In the genomic region with DNA sequence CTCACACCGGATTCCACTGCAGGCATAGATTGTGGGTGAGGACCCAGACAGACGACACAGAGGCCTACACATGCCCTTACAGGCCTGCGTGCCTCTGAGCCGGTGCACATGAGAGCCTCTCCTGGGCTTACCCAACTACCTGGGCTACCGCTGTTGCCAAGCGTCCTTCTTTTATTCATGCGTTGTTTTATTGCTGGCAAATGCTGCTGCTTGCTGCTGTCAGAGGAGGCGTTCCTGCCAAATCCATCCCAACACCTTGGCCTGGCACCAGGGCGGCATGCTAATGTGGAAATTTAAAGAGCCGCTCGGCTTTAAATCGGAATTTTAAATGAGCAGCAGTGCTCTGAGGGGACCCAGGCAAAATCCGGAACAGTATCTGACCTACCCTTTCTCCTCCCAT, we compare ENCODE assay signal across 12 mouse cellular contexts. TPM values are rescaled to one million over a fixed set of nuclear protein-coding genes. Genes with fewer than 3 reads are reported as not detected.
DNase-seq lines count a peak whose midpoint lies in the region; ATAC-seq lines count a peak whose summit lies in the region.
"Had no signal": no experiment of that assay in that cellular context is flagged by ENCODE, and none has a peak within 500 bp of the region (broad histone marks: within the 10 kb centered on the region; RNA-seq: fewer than 3 reads in every experiment).

No protein-coding gene starts in this region.

- DNase-seq in frontal cortex, postnatal 36 days (ENCODE audit: low spot score in 2 of 2): peak; percentile 48 to 55
- no peak for DNase-seq in frontal cortex, postnatal 14 days (ENCODE audit: low spot score in 2 of 2)
- DNase-seq in midbrain, embryonic 11.5 days (ENCODE audit: low spot score, missing footprints): no peak
- DNase-seq in right cerebral cortex, postnatal 14 days: peak; percentile 38
- DNase-seq in adrenal gland, adult 18-20 months (ENCODE audit: low spot score in 2 of 2): no peak
- DNase-seq in testis, postnatal 14 days (ENCODE audit: low spot score): no peak
- DNase-seq: adrenal gland, postnatal 36 days; lung, postnatal 36 days had no signal

- H3K4me3 ChIP-seq in midbrain, embryonic 13.5 days (replicated peaks): no peak overlapping the region
- H3K4me3 ChIP-seq in midbrain, embryonic 11.5 days (ENCODE audit: low read depth, low read length): no peak overlapping the region
- H3K4me3 ChIP-seq in hindbrain, embryonic 16.5 days (ENCODE audit: low read length): no peak overlapping the region
- H3K4me3 ChIP-seq: heart, embryonic 15.5 days; limb, embryonic 15.5 days had no signal

- H3K4me1 ChIP-seq in midbrain, embryonic 13.5 days (replicated peaks): peaks cover 41% of the 10 kb centered on the region
- peaks cover 2% of the 10 kb centered on the region; the same call in 1 of the 2 replicates for H3K4me1 ChIP-seq in midbrain, embryonic 11.5 days (ENCODE audit: control insufficient read depth, insufficient read depth, low read length)
- peaks cover 25% of the 10 kb centered on the region for H3K4me1 ChIP-seq in hindbrain, embryonic 16.5 days (ENCODE audit: control insufficient read depth, insufficient read depth, low read depth, low read length)

- no peaks in the 10 kb centered on the region for H3K36me3 ChIP-seq in midbrain, embryonic 13.5 days
- no peaks in the 10 kb centered on the region for H3K36me3 ChIP-seq in midbrain, embryonic 11.5 days (ENCODE audit: control insufficient read depth, insufficient read depth, low read length)
- H3K36me3 ChIP-seq in hindbrain, embryonic 16.5 days (ENCODE audit: control insufficient read depth, insufficient read depth, low read length): no peaks in the 10 kb centered on the region
- H3K36me3 ChIP-seq: heart, embryonic 15.5 days; limb, embryonic 15.5 days had no signal

- no peaks in the 10 kb centered on the region for H3K9me3 ChIP-seq in midbrain, embryonic 13.5 days
- H3K9me3 ChIP-seq in midbrain, embryonic 11.5 days (ENCODE audit: control insufficient read depth, low read length): no peaks in the 10 kb centered on the region
- H3K9me3 ChIP-seq in hindbrain, embryonic 16.5 days (ENCODE audit: control insufficient read depth, low read length): no peaks in the 10 kb centered on the region
- H3K9me3 ChIP-seq: heart, embryonic 15.5 days; limb, embryonic 15.5 days had no signal

- no peak overlapping the region for H3K4me2 ChIP-seq in midbrain, embryonic 13.5 days (replicated peaks)
- H3K4me2 ChIP-seq in midbrain, embryonic 11.5 days: no peak overlapping the region
- H3K4me2 ChIP-seq in hindbrain, embryonic 16.5 days (ENCODE audit: low read length): no peak overlapping the region
- H3K4me2 ChIP-seq: heart, embryonic 15.5 days; limb, embryonic 15.5 days had no signal

- peak overlapping the region; percentile 53 for H3K27ac ChIP-seq in midbrain, embryonic 13.5 days
- no peak overlapping the region for H3K27ac ChIP-seq in midbrain, embryonic 11.5 days (ENCODE audit: low read depth, low read length)
- peak overlapping the region; percentile 31; the same call in 1 of the 2 replicates for H3K27ac ChIP-seq in hindbrain, embryonic 16.5 days (ENCODE audit: low read depth, low read length)
- H3K27ac ChIP-seq: heart, embryonic 15.5 days; limb, embryonic 15.5 days had no signal

- ATAC-seq in midbrain, embryonic 13.5 days: no peak
- no peak for ATAC-seq in midbrain, embryonic 11.5 days (ENCODE audit: low FRiP score)
- no peak for ATAC-seq in hindbrain, embryonic 16.5 days

- no peak overlapping the region for H3K9ac ChIP-seq in midbrain, embryonic 13.5 days (replicated peaks)
- no peak overlapping the region for H3K9ac ChIP-seq in midbrain, embryonic 11.5 days (ENCODE audit: low read length)
- no peak overlapping the region for H3K9ac ChIP-seq in hindbrain, embryonic 16.5 days (ENCODE audit: low read depth, low read length)
- H3K9ac ChIP-seq: heart, embryonic 15.5 days; limb, embryonic 15.5 days had no signal

- H3K27me3 ChIP-seq in midbrain, embryonic 13.5 days: no peaks in the 10 kb centered on the region
- H3K27me3 ChIP-seq in midbrain, embryonic 11.5 days (ENCODE audit: control insufficient read depth, insufficient read depth, low read length): no peaks in the 10 kb centered on the region
- H3K27me3 ChIP-seq in hindbrain, embryonic 16.5 days (replicated peaks; ENCODE audit: control insufficient read depth, insufficient read depth, low read length): no peaks in the 10 kb centered on the region

- 51% methylated on average over 13 of the region's 13 CpGs for whole genome bisulfite sequencing in midbrain, embryonic 13.5 days
- 55% methylated on average over 13 of the region's 13 CpGs for WGBS in midbrain, embryonic 11.5 days
- 29% methylated on average over 13 of the region's 13 CpGs for WGBS in hindbrain, embryonic 16.5 days

RNA-seq across cellular contexts. Expression of a gene that starts 39.6 kb away (rescaled TPM):
- polyA plus RNA-seq in midbrain, embryonic 13.5 days (2015; fragmentation: Nextera tagmentation; extraction: Ambion mirVana): 6.7 and 9.3 TPM in 2 replicates
- polyA plus RNA-seq in midbrain, embryonic 11.5 days (2014; fragmentation: Nextera tagmentation; extraction: Ambion mirVana): 0.15 and 0.17 TPM in 2 replicates
- polyA plus RNA-seq in hindbrain, embryonic 16.5 days (2015; fragmentation: Nextera tagmentation; extraction: Ambion mirVana): 22.9 and 23.4 TPM in 2 replicates
- total RNA-seq in adrenal gland, adult 18-20 months (2021): not detected
- total RNA-seq: adrenal gland, postnatal 36 days had no signal
- polyA plus RNA-seq: heart, embryonic 15.5 days; limb, embryonic 15.5 days had no signal

RNA-seq across cellular contexts. Expression of a gene that starts 58.3 kb away (rescaled TPM):
- 0.73 and 1.9 TPM in 2 replicates for polyA plus RNA-seq in midbrain, embryonic 13.5 days (2015; fragmentation: Nextera tagmentation; extraction: Ambion mirVana)
- 0.78 and 0.91 TPM in 2 replicates for polyA plus RNA-seq in midbrain, embryonic 11.5 days (2014; fragmentation: Nextera tagmentation; extraction: Ambion mirVana)
- 7.7 and 9.3 TPM in 2 replicates for polyA plus RNA-seq in hindbrain, embryonic 16.5 days (2015; fragmentation: Nextera tagmentation; extraction: Ambion mirVana)
- under 1 TPM; 0.27 to 0.32 TPM for total RNA-seq in adrenal gland, adult 18-20 months (2021)
- total RNA-seq: adrenal gland, postnatal 36 days had no signal

Comparison
In these comparisons a context has a peak if more than half of its experiments do, and no peak if none do; other contexts are left out.
1. DNase-seq: peak in frontal cortex, postnatal 36 days (2 of 2) and right cerebral cortex, postnatal 14 days (single experiment); none in frontal cortex, postnatal 14 days (0 of 2), midbrain, embryonic 11.5 days (single experiment), adrenal gland, adult 18-20 months (0 of 2) and testis, postnatal 14 days (single experiment).